Mouse (Mus musculus): ENCODE data around the gene As3mt.

DNA sequence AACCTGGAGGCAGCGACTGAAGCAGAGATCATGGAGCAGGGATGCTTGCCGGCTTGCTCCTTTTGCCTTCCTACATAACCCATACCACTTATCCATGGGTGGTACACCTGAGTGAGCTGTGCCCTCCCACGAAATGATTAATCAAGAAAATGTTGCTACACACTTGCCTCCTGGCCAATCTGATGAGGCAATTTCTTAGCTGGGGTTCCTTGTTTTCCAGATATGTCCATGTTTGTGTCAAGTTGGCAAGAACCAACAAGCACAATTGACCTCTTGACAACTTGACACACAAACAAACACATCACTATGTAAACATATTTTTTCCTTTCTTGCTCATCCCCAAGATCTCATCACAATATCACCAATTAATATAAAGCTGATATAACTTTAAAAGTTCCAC, 31.6 kb upstream of the As3mt start:
- TF ChIP-seq CTCF (conservative IDR thresholded peaks at IDR 0.05; ENCODE audit: low read length) = no peak
- TF ChIP-seq POU5F1 (IDR thresholded peaks at IDR 0.05; ENCODE audit: borderline replicate concordance, low read length) = no peak
- TF ChIP-seq NANOG (IDR thresholded peaks at IDR 0.05; ENCODE audit: borderline replicate concordance, low read length) = no peak
